Mouse (Mus musculus): Measurements from ENCODE around the gene Mapkap1. TPM values are rescaled to one million over a fixed set of nuclear protein-coding genes. Genes with fewer than 3 reads are reported as not detected.
"Not testable (repeated sequence)": the region's sequence is repeated elsewhere in the genome, so short reads cannot be mapped to it uniquely, and the experiment has no call there.

Mapkap1 gene
- polyA plus RNA-seq, 2 experiments, result 14.9 to 25.5 TPM

GRCm38 (mm10) chr2:34482531-34482930 lies 76.0 kb downstream of the Mapkap1 start:
- no peak for ATAC-seq (ENCODE audit: insufficient read depth)
- Histone ChIP-seq H3K27me3 (ENCODE audit: control insufficient read depth, insufficient read depth, low read length) (no peaks in the 10 kb centered on the region), H3K27ac (no peak overlapping the region), H3K4me1 (replicated peaks; ENCODE audit: control insufficient read depth in 2 of 2, insufficient read depth in 2 of 2, low read length in 1 of 2) (no peaks in the 10 kb centered on the region), H3K4me2 (ENCODE audit: low read depth) (no peak overlapping the region), H3K9ac (replicated peaks) (no peak overlapping the region), H3K4me3 (ENCODE audit: insufficient read depth in 1 of 2, low read depth in 2 of 2, low read length in 2 of 2) (no peak overlapping the region), H3K9me3 (ENCODE audit: control insufficient read depth, low read length) (no peaks in the 10 kb centered on the region), H3K36me3 (replicated peaks; ENCODE audit: control insufficient read depth, insufficient read depth, low read depth) (no peaks in the 10 kb centered on the region)
- 77% methylated on average over 3 of the region's 3 CpGs for WGBS (ENCODE audit: insufficient replicate concordance)
- no peak for TF ChIP-seq CTCF (IDR thresholded peaks at IDR 0.05; ENCODE audit: low read depth)
- TF ChIP-seq EP300 (IDR thresholded peaks at IDR 0.05; ENCODE audit: low read depth), result no peak
- no peak for DNase-seq (ENCODE audit: low read depth in 3 of 3, low spot score in 3 of 3)

DNA sequence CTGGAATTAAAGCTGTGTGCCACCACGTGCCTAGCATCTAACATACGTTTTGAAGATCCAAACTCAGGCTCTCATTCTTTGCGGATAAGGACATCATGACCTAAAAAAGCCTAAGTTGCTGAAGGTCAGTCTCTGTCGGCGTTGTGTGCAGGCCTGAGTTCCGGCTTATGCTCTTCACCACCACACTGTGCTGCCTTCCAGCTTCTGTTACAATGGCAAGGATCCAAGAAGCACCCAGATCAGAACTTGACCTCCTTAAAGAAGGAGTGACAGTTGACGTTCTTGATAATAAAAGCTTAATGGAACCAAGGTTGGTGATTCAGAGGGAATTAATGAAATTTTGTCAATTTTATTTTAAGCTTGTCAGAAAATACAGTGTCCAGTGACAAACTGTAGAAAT lies 80.7 kb downstream of the Mapkap1 start:
- Histone ChIP-seq H3K9ac (replicated peaks) (no peak overlapping the region), H3K27me3 (ENCODE audit: control insufficient read depth, insufficient read depth, low read length) (no peaks in the 10 kb centered on the region), H3K4me1 (replicated peaks; ENCODE audit: control insufficient read depth in 2 of 2, insufficient read depth in 2 of 2, low read length in 1 of 2) (no peaks in the 10 kb centered on the region), H3K4me3 (ENCODE audit: insufficient read depth in 1 of 2, low read depth in 2 of 2, low read length in 2 of 2) (no peak overlapping the region), H3K36me3 (replicated peaks; ENCODE audit: control insufficient read depth, insufficient read depth, low read depth) (no peaks in the 10 kb centered on the region), H3K9me3 (ENCODE audit: control insufficient read depth, low read length) (no peaks in the 10 kb centered on the region), H3K27ac (no peak overlapping the region), H3K4me2 (ENCODE audit: low read depth) (no peak overlapping the region)
- ATAC-seq (ENCODE audit: insufficient read depth), result no peak
- 82% methylated on average over 7 of the region's 7 CpGs for WGBS (ENCODE audit: insufficient replicate concordance)
- TF ChIP-seq CTCF (IDR thresholded peaks at IDR 0.05; ENCODE audit: low read depth), result no peak
- no peak for TF ChIP-seq EP300 (IDR thresholded peaks at IDR 0.05; ENCODE audit: low read depth)
- no peak for DNase-seq (ENCODE audit: low read depth in 3 of 3, low spot score in 3 of 3)

GRCm38 (mm10) chr2:34503975-34504730 lies 97.6 kb downstream of the Mapkap1 start:
- no peaks in the 10 kb centered on the region for H3K36me3 ChIP-seq (replicated peaks; ENCODE audit: control insufficient read depth, insufficient read depth, low read depth)
- DNase-seq (ENCODE audit: low read depth in 3 of 3, low spot score in 3 of 3), result no peak

GRCm38 (mm10) chr2:34506162-34506561 lies 99.6 kb downstream of the Mapkap1 start:
- not testable (repeated sequence) for ATAC-seq (ENCODE audit: insufficient read depth); H3K9me3 ChIP-seq (ENCODE audit: control insufficient read depth, low read length); H3K27ac ChIP-seq; H3K4me1 ChIP-seq (replicated peaks; ENCODE audit: control insufficient read depth in 2 of 2, insufficient read depth in 2 of 2, low read length in 1 of 2); DNase-seq (ENCODE audit: low read depth in 3 of 3, low spot score in 3 of 3); H3K27me3 ChIP-seq (ENCODE audit: control insufficient read depth, insufficient read depth, low read length); H3K4me2 ChIP-seq (ENCODE audit: low read depth); H3K36me3 ChIP-seq (replicated peaks; ENCODE audit: control insufficient read depth, insufficient read depth, low read depth); H3K4me3 ChIP-seq (ENCODE audit: insufficient read depth in 1 of 2, low read depth in 2 of 2, low read length in 2 of 2); H3K9ac ChIP-seq (replicated peaks)
- WGBS (ENCODE audit: insufficient replicate concordance), result 63% methylated on average over 2 of the region's 2 CpGs

More at GRCm38 (mm10) chr2:34503975-34504730, 97.6 kb downstream of the Mapkap1 start:
- no peak overlapping the region for H3K27ac ChIP-seq
- H3K4me1 ChIP-seq (replicated peaks; ENCODE audit: control insufficient read depth in 2 of 2, insufficient read depth in 2 of 2, low read length in 1 of 2), result no peaks in the 10 kb centered on the region
- TF ChIP-seq EP300 (IDR thresholded peaks at IDR 0.05; ENCODE audit: low read depth), result no peak
- no peak for TF ChIP-seq CTCF (IDR thresholded peaks at IDR 0.05; ENCODE audit: low read depth)
- WGBS (ENCODE audit: insufficient replicate concordance), result 33% methylated on average over 3 of the region's 3 CpGs
- ATAC-seq (ENCODE audit: insufficient read depth), result no peak
- no peak overlapping the region for H3K4me2 ChIP-seq (ENCODE audit: low read depth)
- H3K9me3 ChIP-seq (ENCODE audit: control insufficient read depth, low read length), result no peaks in the 10 kb centered on the region
- no peaks in the 10 kb centered on the region for H3K27me3 ChIP-seq (ENCODE audit: control insufficient read depth, insufficient read depth, low read length)
- no peak overlapping the region for H3K4me3 ChIP-seq (ENCODE audit: insufficient read depth in 1 of 2, low read depth in 2 of 2, low read length in 2 of 2)
- H3K9ac ChIP-seq (replicated peaks), result no peak overlapping the region

- H3K9ac ChIP-seq (replicated peaks), result no peak overlapping the region
- WGBS (ENCODE audit: insufficient replicate concordance), result 77% methylated on average over 5 of the region's 5 CpGs
- H3K4me1 ChIP-seq (replicated peaks; ENCODE audit: control insufficient read depth in 2 of 2, insufficient read depth in 2 of 2, low read length in 1 of 2), result no peaks in the 10 kb centered on the region
- H3K27me3 ChIP-seq (ENCODE audit: control insufficient read depth, insufficient read depth, low read length), result no peaks in the 10 kb centered on the region
- no peak overlapping the region for H3K4me2 ChIP-seq (ENCODE audit: low read depth)
- no peak for ATAC-seq (ENCODE audit: insufficient read depth)
- no peak for TF ChIP-seq CTCF (IDR thresholded peaks at IDR 0.05; ENCODE audit: low read depth)
- no peak for TF ChIP-seq EP300 (IDR thresholded peaks at IDR 0.05; ENCODE audit: low read depth)
- H3K27ac ChIP-seq, result no peak overlapping the region
- no peak overlapping the region for H3K4me3 ChIP-seq (ENCODE audit: insufficient read depth in 1 of 2, low read depth in 2 of 2, low read length in 2 of 2)
- DNase-seq (ENCODE audit: low read depth in 3 of 3, low spot score in 3 of 3), result no peak
- no peaks in the 10 kb centered on the region for H3K9me3 ChIP-seq (ENCODE audit: control insufficient read depth, low read length)
- no peaks in the 10 kb centered on the region for H3K36me3 ChIP-seq (replicated peaks; ENCODE audit: control insufficient read depth, insufficient read depth, low read depth)
Measured at GRCm38 (mm10) chr2:34509856-34510255, 103.3 kb downstream of the Mapkap1 start.

All from liver, embryonic 14.5 days (tissue).